Mouse (Mus musculus) erythroblast, embryonic 14.5 days (primary cell): ENCODE measurements around the gene Neurod2.

ENCODE experiments used
- GATA1 ChIP-seq: IDR thresholded peaks from 2 replicates; pipeline ENCODE4 v1.6.1; 2012; ENCODE audit warnings: low read length, inconsistent platforms, mixed read lengths
- TAL1 ChIP-seq: IDR thresholded peaks from 3 replicates; pipeline ENCODE4 v1.6.1; 2012; ENCODE audit warnings: low read length, inconsistent platforms, mixed read lengths

GRCm38 (mm10) chr11:98294188-98295012, 35.0 kb downstream of the Neurod2 start:
- TF ChIP-seq GATA1 (no peak), TAL1 (no peak)
